Mouse (Mus musculus) thymus, adult 2 months (tissue): ENCODE results near the gene Rnf181.

ENCODE experiments used
- CTCF ChIP-seq: fragments of 200-500 bp; IDR thresholded peaks from 2 replicates; pipeline ENCODE4 v1.5.1; 2012; ENCODE audit warnings: mild to moderate bottlenecking, control low read depth, low read length, moderate library complexity, borderline replicate concordance; ENCODE audit not compliant: control insufficient read depth, poor library complexity, insufficient read depth; ENCODE audit errors: extremely low read depth
- POLR2A ChIP-seq: fragments of 200-500 bp; IDR thresholded peaks from 2 replicates; pipeline ENCODE4 v1.6.1; 2012; ENCODE audit warnings: mild to moderate bottlenecking, low read length, control low read depth, moderate library complexity; ENCODE audit not compliant: control insufficient read depth, poor library complexity, insufficient read depth; ENCODE audit errors: extremely low read depth

DNA sequence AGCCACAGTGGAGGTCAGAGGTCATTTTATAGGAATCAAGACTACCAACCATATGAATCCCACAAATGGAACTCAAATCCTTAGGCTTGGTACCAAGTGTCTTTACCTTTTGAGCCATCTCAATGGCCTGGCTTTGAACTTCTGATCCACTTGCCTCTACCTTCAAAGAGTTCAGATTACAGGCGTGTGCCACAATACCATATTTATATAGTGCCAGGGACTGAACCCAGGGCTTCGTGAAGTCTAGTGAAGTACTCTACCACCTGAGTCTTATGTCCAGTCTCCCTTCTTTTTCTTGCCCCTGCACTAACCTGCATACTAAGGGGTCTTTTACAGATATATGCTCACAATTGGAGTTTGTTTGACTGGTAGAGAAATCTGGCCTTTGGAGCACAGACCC lies 19.8 kb upstream of the Rnf181 start:
- TF ChIP-seq CTCF, result no peak
- TF ChIP-seq POLR2A, result no peak
